Mouse (Mus musculus) 3134 (cell line): Measurements from ENCODE around the gene Trappc1.

Experiments
- DNase-seq: peaks from one replicate; pipeline ENCODE4 v3.0.0-alpha.2; 2011; ENCODE audit warnings: low spot score; ENCODE audit not compliant: insufficient read length; ENCODE audit errors: extremely low read depth

The Trappc1 gene

GRCm38 (mm10) chr11:69368356-69369214 lies 44.8 kb downstream of the Trappc1 start:
- DNase-seq = peak; percentile 65

GRCm38 (mm10) chr11:69369215-69369989 lies 45.6 kb downstream of the Trappc1 start, which contains the start of gene Chd3:
Gene Chd3 (minus strand): TSS chr11:69369406.
- DNase-seq = no peak

GRCm38 (mm10) chr11:69369990-69370816 lies 46.4 kb downstream of the Trappc1 start:
- no peak for DNase-seq

- DNase-seq = no peak
These were observed 47.0 kb downstream of the Trappc1 start for GRCm38 (mm10) chr11:69370817-69371215.

GRCm38 (mm10) chr11:69371601-69372000 lies 47.8 kb downstream of the Trappc1 start:
- DNase-seq = no peak

- DNase-seq = no peak
These were observed 48.4 kb downstream of the Trappc1 start for GRCm38 (mm10) chr11:69372056-69372779.

GRCm38 (mm10) chr11:69372780-69373170 lies 49.0 kb downstream of the Trappc1 start:
- no peak for DNase-seq

GRCm38 (mm10) chr11:69373223-69373965 lies 49.6 kb downstream of the Trappc1 start:
- DNase-seq = no peak
